Mouse (Mus musculus) thymus, adult 2 months (tissue): Measurements from ENCODE around the gene Tctn3.

ENCODE experiments used
- CTCF ChIP-seq: fragments of 200-500 bp; IDR thresholded peaks from 2 replicates; pipeline ENCODE4 v1.5.1; 2012; ENCODE audit warnings: mild to moderate bottlenecking, control low read depth, low read length, moderate library complexity, borderline replicate concordance; ENCODE audit not compliant: control insufficient read depth, poor library complexity, insufficient read depth; ENCODE audit errors: extremely low read depth
- POLR2A ChIP-seq: fragments of 200-500 bp; IDR thresholded peaks from 2 replicates; pipeline ENCODE4 v1.6.1; 2012; ENCODE audit warnings: mild to moderate bottlenecking, low read length, control low read depth, moderate library complexity; ENCODE audit not compliant: control insufficient read depth, poor library complexity, insufficient read depth; ENCODE audit errors: extremely low read depth

DNA sequence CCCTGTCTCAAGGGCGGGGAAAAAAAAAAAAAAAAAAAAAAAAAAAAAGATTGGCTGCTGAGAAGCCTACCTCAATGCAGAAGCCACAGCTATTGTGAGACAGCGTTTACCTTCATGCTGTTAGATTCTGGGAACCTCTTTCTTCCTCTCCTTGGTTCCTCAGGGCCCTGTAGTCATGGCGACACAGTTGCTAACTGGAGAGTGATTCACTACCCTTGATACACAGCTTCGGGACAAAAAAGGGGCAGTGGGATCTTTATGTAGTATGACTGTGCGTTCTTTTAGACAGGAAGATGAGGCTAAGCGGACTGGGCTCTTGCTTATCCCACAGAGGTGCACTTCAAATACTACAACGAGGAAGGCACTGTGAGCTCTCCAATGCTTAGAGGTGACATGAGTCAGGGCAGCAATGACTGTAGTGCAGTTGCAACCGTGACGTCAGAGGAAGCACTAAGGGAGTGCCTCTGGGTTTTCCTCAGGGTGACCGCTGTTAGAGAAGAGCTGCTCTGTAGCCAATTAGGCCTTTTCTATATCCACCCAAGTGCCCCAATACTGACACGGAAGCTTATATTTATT, 27.8 kb upstream of the Tctn3 start:
- TF ChIP-seq CTCF (no peak), POLR2A (no peak)
